Mouse (Mus musculus) midbrain, embryonic 11.5 days (tissue): Measurements from ENCODE around the gene Diras1. TPM values are rescaled to one million over a fixed set of nuclear protein-coding genes. Genes with fewer than 3 reads are reported as not detected.

ENCODE experiments used
- ATAC-seq: fragments of 200-750 bp; cut with Nextera tagmentation; 2 replicates; pipeline ENCODE4 v1.8.0; 2017; ENCODE audit warnings: moderate TSS enrichment, moderate library complexity; ENCODE audit not compliant: low FRiP score
- DNase-seq: peaks from one replicate; pipeline ENCODE4 v3.0.0; 2015; ENCODE audit warnings: low spot score; ENCODE audit errors: missing footprints
- H3K27ac ChIP-seq: fragments of 300-500 bp; sonication (generic); 2 replicates; pipeline ENCODE4 v1.5.1; 2014; ENCODE audit warnings: low read depth, low read length
- H3K27me3 ChIP-seq: fragments of 300-500 bp; sonication (generic); 2 replicates; pipeline ENCODE4 v1.6.1; 2014; ENCODE audit warnings: mild to moderate bottlenecking, low read length, moderate library complexity, mixed read lengths; ENCODE audit not compliant: control insufficient read depth, insufficient read depth
- H3K36me3 ChIP-seq: fragments of 300-500 bp; sonication (generic); 2 replicates; pipeline ENCODE4 v1.6.1; 2014; ENCODE audit warnings: mild to moderate bottlenecking, low read length, moderate library complexity, mixed read lengths; ENCODE audit not compliant: control insufficient read depth, insufficient read depth
- H3K4me1 ChIP-seq: fragments of 300-500 bp; sonication (generic); 2 replicates; pipeline ENCODE4 v1.6.1; 2014; ENCODE audit warnings: low read length; ENCODE audit not compliant: control insufficient read depth, insufficient read depth
- H3K4me2 ChIP-seq: fragments of 300-500 bp; sonication (generic); 2 replicates; pipeline ENCODE4 v1.6.1; 2014; ENCODE audit warnings: mild to moderate bottlenecking, moderate library complexity
- H3K4me3 ChIP-seq: fragments of 300-500 bp; sonication (generic); 2 replicates; pipeline ENCODE4 v1.5.1; 2014; ENCODE audit warnings: low read depth, low read length
- H3K9ac ChIP-seq: fragments of 300-500 bp; sonication (generic); 2 replicates; pipeline ENCODE4 v1.6.1; 2014; ENCODE audit warnings: low read length
- H3K9me3 ChIP-seq: fragments of 300-500 bp; sonication (generic); 2 replicates; pipeline ENCODE4 v1.6.1; 2016; ENCODE audit warnings: low read length; ENCODE audit not compliant: control insufficient read depth
- WGBS: fragments of 180-500 bp; shearing (Covaris S2); extraction: QIAGEN DNeasy Blood & Tissue Kit; methylation state at CpG from one replicate; pipeline ENCODE4 v1.1.7; 2014; 5-methylcytosine and 5-hydroxymethylcytosine counted together
- polyA plus RNA-seq: library from polyadenylated mRNA; unstranded; fragments of >200 nt; fragmentation: Nextera tagmentation; extraction: Ambion mirVana; gene quantifications from 2 replicates; pipeline ENCODE4 v1.2.1, GENCODE M21; 2014

The Diras1 gene
- polyA plus RNA-seq, 1 experiment from 2014 or later: 3.3 TPM

DNA sequence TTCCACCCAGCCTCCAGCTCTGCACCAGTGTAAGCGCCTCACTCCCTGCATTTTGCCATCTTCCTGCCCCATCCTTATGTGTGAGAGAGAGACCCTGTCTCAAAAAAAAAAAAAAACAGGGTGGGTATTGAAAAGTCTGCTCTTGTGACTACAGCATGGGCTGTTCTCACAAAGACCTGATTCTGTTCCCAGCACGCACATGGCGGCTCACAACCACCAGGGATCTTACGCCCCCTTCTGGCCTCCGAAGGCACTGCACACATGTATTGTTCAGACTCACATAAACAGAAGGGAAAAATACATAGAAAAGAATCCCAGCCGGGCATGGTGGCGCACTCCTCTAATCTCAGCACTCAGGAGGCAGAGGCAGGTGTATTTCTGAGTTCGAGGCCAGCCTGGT, 2.7 kb downstream of the Diras1 start:
- Histone ChIP-seq H3K4me1 (peaks cover 7% of the 10 kb centered on the region; the same call in 1 of the 2 replicates), H3K27me3 (peaks cover 7% of the 10 kb centered on the region), H3K4me3 (no peak overlapping the region), H3K9me3 (no peaks in the 10 kb centered on the region), H3K4me2 (no peak overlapping the region), H3K9ac (no peak overlapping the region), H3K27ac (no peak overlapping the region), H3K36me3 (no peaks in the 10 kb centered on the region)
- ATAC-seq (no peak), DNase-seq (no peak)
- 63% methylated on average over 8 of the region's 8 CpGs for WGBS

DNA sequence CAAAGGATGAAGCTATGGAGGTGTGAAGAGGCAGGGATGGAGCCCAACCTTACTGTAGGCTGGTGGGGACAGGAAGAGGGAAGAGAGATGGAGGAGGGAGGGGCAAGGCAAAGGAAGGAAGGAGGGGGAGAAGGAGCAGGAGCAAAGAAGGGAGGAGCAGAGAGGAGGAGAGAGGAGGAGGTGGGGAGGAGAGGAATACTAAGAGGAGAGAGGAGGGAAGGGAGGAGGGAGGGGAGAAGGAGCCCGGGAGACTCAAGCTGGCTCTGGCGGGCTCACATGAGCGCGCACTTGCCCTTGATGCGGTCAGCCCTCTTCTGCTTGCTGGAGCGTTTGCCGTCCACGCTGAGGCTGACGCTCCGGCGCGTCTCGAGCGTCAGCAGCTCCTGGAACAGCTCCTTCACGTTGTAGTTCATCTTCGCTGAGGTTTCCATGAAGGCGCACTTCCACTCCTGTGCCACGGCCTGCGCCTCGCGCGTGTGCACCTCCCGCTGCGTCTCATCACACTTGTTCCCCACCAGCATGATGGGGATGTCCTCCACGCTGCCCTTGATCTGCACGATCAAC, 3.8 kb downstream of the Diras1 start:
- Histone ChIP-seq H3K4me1 (peaks cover 7% of the 10 kb centered on the region; the same call in 1 of the 2 replicates), H3K4me2 (no peak overlapping the region), H3K36me3 (no peaks in the 10 kb centered on the region), H3K9me3 (no peaks in the 10 kb centered on the region), H3K9ac (no peak overlapping the region), H3K27ac (no peak overlapping the region), H3K4me3 (no peak overlapping the region), H3K27me3 (peaks cover 7% of the 10 kb centered on the region)
- 18% methylated on average over 20 of the region's 26 CpGs for WGBS
- DNase-seq (no peak), ATAC-seq (no peak)

DNA sequence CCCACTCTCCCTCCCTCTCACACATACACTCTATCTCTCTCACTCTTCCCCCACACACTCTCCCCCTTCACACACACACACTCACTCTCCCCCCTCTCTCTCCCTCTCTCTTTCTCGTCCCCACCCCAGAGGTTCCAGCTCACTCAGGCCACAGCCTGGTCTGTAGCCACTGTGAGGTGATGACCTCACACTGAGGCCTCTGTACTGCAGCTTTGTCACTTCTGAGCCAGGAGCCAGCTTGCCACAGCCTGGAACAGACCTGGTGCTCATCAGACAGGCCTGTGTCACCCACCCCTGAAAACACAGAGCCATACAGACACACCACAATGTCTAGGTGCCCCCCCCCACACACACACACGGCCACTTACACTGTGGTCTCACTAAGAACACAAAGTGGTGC, 5.3 kb downstream of the Diras1 start:
- 75% methylated on average over 2 of the region's 2 CpGs for WGBS
- no peak for ATAC-seq
- Histone ChIP-seq H3K27me3 (peaks cover 7% of the 10 kb centered on the region), H3K9me3 (no peaks in the 10 kb centered on the region), H3K27ac (no peak overlapping the region), H3K9ac (no peak overlapping the region), H3K4me2 (no peak overlapping the region), H3K36me3 (no peaks in the 10 kb centered on the region), H3K4me3 (no peak overlapping the region), H3K4me1 (peaks cover 4% of the 10 kb centered on the region; the same call in 1 of the 2 replicates)
- no peak for DNase-seq

DNA sequence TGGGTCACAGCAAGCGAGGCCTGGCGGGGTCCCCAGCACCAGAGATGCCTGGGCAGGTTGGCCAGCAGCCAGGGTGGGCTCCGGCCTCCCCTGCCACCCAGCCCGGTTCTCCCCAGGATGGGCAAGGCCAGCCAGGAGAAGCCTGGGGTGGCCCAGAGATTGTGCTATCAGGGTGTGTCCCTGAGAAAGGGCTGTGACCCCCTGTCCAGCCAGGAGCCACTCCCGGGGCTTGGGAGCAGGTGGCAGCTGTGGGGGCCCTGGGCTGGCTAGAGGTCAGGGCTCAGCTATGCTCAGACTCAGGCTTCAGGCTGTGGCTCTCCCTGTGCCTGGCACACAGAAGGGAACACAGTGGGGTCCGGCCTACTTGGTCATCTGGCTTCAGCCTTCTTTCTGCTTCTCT, 5.8 kb downstream of the Diras1 start:
- Histone ChIP-seq H3K36me3 (no peaks in the 10 kb centered on the region), H3K4me1 (peaks cover under 1% of the 10 kb centered on the region; the same call in 1 of the 2 replicates), H3K4me3 (no peak overlapping the region), H3K9me3 (no peaks in the 10 kb centered on the region), H3K27me3 (peaks cover 4% of the 10 kb centered on the region), H3K4me2 (no peak overlapping the region), H3K27ac (no peak overlapping the region), H3K9ac (no peak overlapping the region)
- no peak for DNase-seq
- ATAC-seq: no peak
- WGBS: 73% methylated on average over 6 of the region's 6 CpGs

DNA sequence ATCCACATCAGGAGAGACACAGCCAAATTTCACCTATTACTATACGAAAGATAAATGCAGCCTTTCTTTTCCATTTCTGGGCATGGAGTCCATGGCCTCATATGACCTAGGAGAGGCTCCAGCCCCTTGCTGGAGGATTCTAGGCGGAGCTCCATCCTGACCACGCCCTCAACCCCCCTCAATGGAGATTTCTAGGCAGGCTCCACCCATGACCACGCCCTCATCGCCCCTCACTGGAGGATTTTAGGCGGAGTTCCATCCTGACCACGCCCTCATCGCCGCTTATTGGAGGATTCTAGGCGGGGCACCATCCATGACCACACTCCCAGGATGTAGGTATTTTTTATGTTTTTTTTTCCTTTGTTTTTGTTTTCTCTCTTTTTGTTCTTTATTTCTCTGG, 7.1 kb downstream of the Diras1 start:
- Histone ChIP-seq H3K4me1 (peaks cover 5% of the 10 kb centered on the region; the same call in 1 of the 2 replicates), H3K9me3 (no peaks in the 10 kb centered on the region), H3K4me3 (no peak overlapping the region), H3K4me2 (no peak overlapping the region), H3K27ac (no peak overlapping the region), H3K36me3 (no peaks in the 10 kb centered on the region), H3K9ac (no peak overlapping the region), H3K27me3 (no peaks in the 10 kb centered on the region; the same call in 1 of the 2 replicates)
- ATAC-seq (no peak), DNase-seq (no peak)
- 46% methylated on average over 10 of the region's 10 CpGs for WGBS

DNA sequence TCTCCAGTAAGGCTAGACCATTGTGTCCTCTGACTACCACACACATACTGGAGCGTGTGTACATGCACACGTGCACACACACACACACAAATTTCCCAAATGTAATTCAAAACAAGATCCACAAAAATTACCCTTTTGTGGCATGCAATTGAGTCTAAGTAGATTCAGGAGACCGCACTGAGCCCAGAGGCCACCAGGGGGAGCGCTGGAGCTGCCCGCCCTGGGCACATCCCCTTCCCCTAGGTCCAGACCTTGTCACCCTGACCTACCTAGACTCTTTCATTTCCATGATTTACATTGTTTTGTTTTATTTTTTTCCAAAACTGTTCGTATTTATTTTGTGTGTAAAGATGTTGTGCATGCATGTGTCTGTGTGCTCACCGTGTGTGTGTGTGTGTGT, 8.8 kb downstream of the Diras1 start:
- 7% methylated on average over 7 of the region's 7 CpGs for WGBS
- H3K36me3 ChIP-seq: no peaks in the 10 kb centered on the region
- H3K9ac ChIP-seq: no peak overlapping the region
- no peaks in the 10 kb centered on the region for H3K27me3 ChIP-seq
- ATAC-seq: no peak
- H3K4me2 ChIP-seq: no peak overlapping the region
- peaks cover 5% of the 10 kb centered on the region; the same call in 1 of the 2 replicates for H3K4me1 ChIP-seq
- no peaks in the 10 kb centered on the region for H3K9me3 ChIP-seq
- H3K27ac ChIP-seq: no peak overlapping the region
- DNase-seq: peak; percentile 96
- no peak overlapping the region for H3K4me3 ChIP-seq

DNA sequence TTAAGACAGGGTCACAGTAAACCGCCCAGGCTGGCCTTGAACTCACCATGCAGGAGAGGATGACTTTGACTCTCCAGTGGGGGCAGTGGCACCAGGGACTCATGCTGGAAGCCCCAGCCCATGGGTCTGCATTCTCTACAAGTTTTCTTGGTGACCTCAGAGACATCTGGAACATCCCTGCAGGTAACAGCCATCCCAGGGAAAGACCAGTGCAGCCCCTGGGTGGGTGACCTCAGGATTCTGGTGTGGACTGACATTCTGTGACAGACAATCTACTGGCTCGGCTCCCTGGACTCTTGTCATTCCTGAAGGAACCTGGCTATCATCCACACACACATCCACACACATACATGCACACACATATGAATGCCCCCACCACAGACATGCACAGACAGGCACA, 9.8 kb downstream of the Diras1 start:
- WGBS: 93% methylated on average over 2 of the region's 2 CpGs
- Histone ChIP-seq H3K36me3 (no peaks in the 10 kb centered on the region), H3K4me3 (no peak overlapping the region), H3K9me3 (no peaks in the 10 kb centered on the region), H3K27me3 (no peaks in the 10 kb centered on the region), H3K27ac (no peak overlapping the region), H3K9ac (no peak overlapping the region), H3K4me2 (no peak overlapping the region), H3K4me1 (peaks cover 5% of the 10 kb centered on the region; the same call in 1 of the 2 replicates)
- DNase-seq (no peak), ATAC-seq (no peak)

DNA sequence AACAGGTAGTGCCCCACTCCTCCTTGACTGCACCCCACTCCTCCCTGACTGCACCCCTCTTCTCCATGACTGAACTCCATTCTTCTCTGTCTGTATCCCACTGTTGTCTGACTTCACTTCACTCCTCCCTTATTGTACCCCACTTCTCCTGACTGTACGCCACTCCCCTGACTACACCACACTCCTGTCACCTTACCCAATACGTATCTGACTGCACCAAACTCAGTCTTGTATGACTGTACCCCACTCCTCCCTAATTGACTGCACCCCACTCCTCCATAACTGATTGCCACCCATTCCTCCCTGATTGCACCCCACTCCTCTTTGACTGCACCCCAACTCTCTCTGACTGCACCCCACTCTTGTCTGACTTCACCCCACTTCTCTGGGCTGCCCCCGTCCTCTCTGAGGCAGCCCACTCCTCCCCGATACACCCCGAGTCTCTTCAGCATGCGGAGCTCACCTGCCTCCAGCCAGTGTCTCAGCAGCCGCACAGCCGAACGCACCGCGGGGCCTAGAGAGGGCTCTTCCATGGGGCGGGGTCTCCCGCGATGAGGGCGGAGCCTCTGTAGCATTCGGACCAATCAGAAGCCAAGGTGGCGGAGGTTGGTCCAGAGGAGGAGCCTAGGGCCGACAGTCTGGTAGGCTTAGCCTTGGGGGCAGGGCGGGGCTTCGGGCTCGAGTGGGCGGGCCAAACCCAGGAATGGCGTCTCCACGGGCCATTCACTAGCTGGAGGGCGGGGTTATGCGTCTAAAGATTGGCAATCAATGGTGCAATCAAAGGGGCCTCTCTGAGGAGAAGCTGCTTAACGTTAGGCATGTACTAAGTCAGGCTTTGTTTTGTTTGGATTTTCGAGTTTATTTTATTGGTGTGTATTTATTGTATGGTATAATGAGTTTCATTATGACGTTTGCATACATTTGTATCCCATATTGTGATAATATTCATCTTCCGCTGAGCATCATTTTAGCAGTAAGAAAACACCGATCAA, 10.8 kb downstream of the Diras1 start, which contains the start of gene Gng7:
TSS of gene Gng7 (minus strand) at position 553 of the 992 bp plus-strand sequence.
- Histone ChIP-seq H3K4me2 (peak within 1 kb of the TSS; percentile 46), H3K27me3 (no peaks in the 10 kb centered on the region), H3K36me3 (no peaks in the 10 kb centered on the region), H3K9ac (peak within 1 kb of the TSS; percentile 56; the same call in 1 of the 2 replicates), H3K4me3 (peak within 1 kb of the TSS; percentile 31), H3K9me3 (no peaks in the 10 kb centered on the region), H3K4me1 (peaks cover 5% of the 10 kb centered on the region; the same call in 1 of the 2 replicates), H3K27ac (no peak within 1 kb of the TSS)
- DNase-seq (peak; percentile 100), ATAC-seq (peak; percentile 97)
- 10% methylated on average over 31 of the region's 31 CpGs for WGBS

DNA sequence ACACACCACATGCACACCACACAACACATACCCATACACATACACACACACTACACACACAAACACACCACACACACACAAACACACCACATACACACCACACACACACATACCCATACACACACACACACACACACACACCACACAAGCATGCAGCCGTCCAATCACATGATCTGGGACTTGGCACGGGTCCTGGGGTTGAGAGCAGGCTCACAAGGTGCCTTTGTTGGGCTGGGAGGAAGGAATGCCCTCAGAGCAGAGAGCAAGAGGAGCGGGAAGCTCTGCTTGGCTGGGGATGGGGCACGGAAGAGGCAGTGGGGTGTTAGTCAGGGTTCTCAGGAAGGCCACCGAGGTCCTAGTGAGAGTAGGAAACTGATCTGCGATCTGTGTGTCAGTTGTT, 14.6 kb downstream of the Diras1 start:
- Histone ChIP-seq H3K4me2 (no peak overlapping the region), H3K4me3 (no peak overlapping the region), H3K36me3 (no peaks in the 10 kb centered on the region), H3K27me3 (no peaks in the 10 kb centered on the region), H3K9me3 (no peaks in the 10 kb centered on the region), H3K4me1 (peaks cover 5% of the 10 kb centered on the region; the same call in 1 of the 2 replicates), H3K9ac (no peak overlapping the region), H3K27ac (no peak overlapping the region)
- DNase-seq: no peak
- no peak for ATAC-seq
- 82% methylated on average over 6 of the region's 6 CpGs for WGBS
